Mouse (Mus musculus) liver (tissue): ENCODE data around the gene Zfp507.

Experiments
- DNase-seq: peaks from one replicate; pipeline ENCODE4 v3.0.0-alpha.2; 2020; ENCODE audit warnings: mixed read lengths

Gene Zfp507

GRCm38 (mm10) chr7:35802906-35803595 lies at the start of gene Zfp507:
Zfp507 (minus strand) TSS chr7:35803003.
- peak; percentile 90 for DNase-seq

- DNase-seq, result no peak
Measured at GRCm38 (mm10) chr7:35850426-35850825, 47.6 kb upstream of the Zfp507 start.

- DNase-seq, result no peak
Measured at GRCm38 (mm10) chr7:35848526-35848925, 45.7 kb upstream of the Zfp507 start.

- DNase-seq, result no peak
Measured at GRCm38 (mm10) chr7:35840504-35840903, 37.7 kb upstream of the Zfp507 start.

- peak; percentile 30 for DNase-seq
Measured at GRCm38 (mm10) chr7:35836851-35837250, 34.0 kb upstream of the Zfp507 start.

- no peak for DNase-seq
Measured at GRCm38 (mm10) chr7:35836415-35836814, 33.6 kb upstream of the Zfp507 start.

GRCm38 (mm10) chr7:35830119-35830518 lies 27.3 kb upstream of the Zfp507 start:
- DNase-seq, result no peak

- DNase-seq, result no peak
Measured at GRCm38 (mm10) chr7:35823906-35824305, 21.1 kb upstream of the Zfp507 start.

GRCm38 (mm10) chr7:35822320-35822719 lies 19.5 kb upstream of the Zfp507 start:
- DNase-seq, result no peak

- no peak for DNase-seq
Measured at GRCm38 (mm10) chr7:35821357-35821756, 18.6 kb upstream of the Zfp507 start.

GRCm38 (mm10) chr7:35819486-35819885 lies 16.7 kb upstream of the Zfp507 start:
- no peak for DNase-seq

GRCm38 (mm10) chr7:35814759-35815551 lies 12.2 kb upstream of the Zfp507 start:
- no peak for DNase-seq

- no peak for DNase-seq
Measured at GRCm38 (mm10) chr7:35813306-35813705, 10.5 kb upstream of the Zfp507 start.

GRCm38 (mm10) chr7:35810736-35811135 lies 7.9 kb upstream of the Zfp507 start:
- no peak for DNase-seq

- no peak for DNase-seq
Measured at GRCm38 (mm10) chr7:35804206-35804605, 1.4 kb upstream of the Zfp507 start.

GRCm38 (mm10) chr7:35802201-35802905 lies 450 bp downstream of the Zfp507 start:
- DNase-seq, result peak; percentile 22

- DNase-seq, result peak; percentile 36
Measured at GRCm38 (mm10) chr7:35796123-35796522, 6.7 kb downstream of the Zfp507 start.

- DNase-seq, result no peak
Measured at GRCm38 (mm10) chr7:35794145-35794664, 8.6 kb downstream of the Zfp507 start.

- no peak for DNase-seq
Measured at GRCm38 (mm10) chr7:35792150-35792848, 10.5 kb downstream of the Zfp507 start.

GRCm38 (mm10) chr7:35790926-35791325 lies 11.9 kb downstream of the Zfp507 start:
- DNase-seq, result no peak

- DNase-seq, result no peak
Measured at GRCm38 (mm10) chr7:35790201-35790600, 12.6 kb downstream of the Zfp507 start.

GRCm38 (mm10) chr7:35785579-35785978 lies 17.2 kb downstream of the Zfp507 start:
- DNase-seq, result no peak

- no peak for DNase-seq
Measured at GRCm38 (mm10) chr7:35782252-35782651, 20.6 kb downstream of the Zfp507 start.
